Mouse (Mus musculus): Measurements from ENCODE around the gene Abhd5. TPM values are rescaled to one million over a fixed set of nuclear protein-coding genes. Genes with fewer than 3 reads are reported as not detected.
A peak's percentile ranks its signal among the peaks of the same experiment; 100 is the strongest.

Abhd5 gene
- polyA plus RNA-seq, 1 experiment from 2014 or later: 18.0 TPM

DNA sequence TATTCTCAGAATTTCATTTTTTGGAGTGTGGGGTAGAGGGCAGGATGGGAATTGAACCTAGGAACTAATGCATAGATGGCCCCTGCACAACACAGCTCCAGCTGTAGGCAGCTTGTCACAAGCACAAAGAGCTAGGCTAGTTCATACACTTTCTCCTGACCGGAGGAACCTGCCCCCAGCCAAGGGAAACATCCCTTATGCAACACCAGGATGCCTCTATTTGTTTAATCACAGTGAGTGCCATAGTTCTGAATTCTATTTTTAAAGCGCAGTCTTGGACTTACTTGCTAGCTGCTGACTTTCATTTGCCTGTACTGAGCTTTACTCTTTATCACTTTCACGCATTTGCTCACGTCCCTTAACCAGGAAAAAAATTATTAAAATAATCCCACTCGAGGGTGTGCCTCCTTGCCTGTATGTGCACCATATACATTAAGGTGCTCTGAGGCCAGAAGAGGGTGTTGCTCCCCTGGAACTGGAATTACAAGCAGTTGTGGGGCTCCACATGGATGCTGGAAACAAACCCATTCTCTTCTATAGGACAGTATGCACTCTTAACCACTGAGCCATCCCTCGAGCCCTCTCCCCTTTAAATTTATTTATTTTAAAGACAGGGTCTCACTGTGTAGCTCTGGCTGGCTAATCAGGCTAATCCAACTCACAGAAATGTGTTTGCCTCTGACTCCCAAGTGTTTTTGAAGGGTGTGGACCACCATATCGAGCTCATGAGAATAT is 845 bp upstream of the Abhd5 start:
- Histone ChIP-seq H3K4me3 (no peak overlapping the region), H3K36me3 (no peaks in the 10 kb centered on the region), H3K27me3 (ENCODE audit: low read depth, poor library complexity, severe bottlenecking) (peaks cover 28% of the 10 kb centered on the region), H3K27ac (replicated peaks) (peak overlapping the region; percentile 86), H3K4me1 (peaks cover 14% of the 10 kb centered on the region), H3K9me3 (replicated peaks) (no peaks in the 10 kb centered on the region)
- DNase-seq (ENCODE audit: low spot score): no peak
- 82% methylated on average over 7 of the region's 7 CpGs for WGBS

- DNase-seq (ENCODE audit: low spot score): no peak
- Histone ChIP-seq H3K9me3 (replicated peaks) (no peaks in the 10 kb centered on the region), H3K36me3 (no peaks in the 10 kb centered on the region), H3K4me3 (peak overlapping the region; percentile 71), H3K27me3 (ENCODE audit: low read depth, poor library complexity, severe bottlenecking) (peaks cover 28% of the 10 kb centered on the region), H3K4me1 (peaks cover 14% of the 10 kb centered on the region), H3K27ac (replicated peaks) (peak overlapping the region; percentile 86)
- WGBS: under 1% methylated on average over 30 of the region's 30 CpGs
These were observed 601 bp downstream of the Abhd5 start for GRCm38 (mm10) chr9:122352025-122352392.

DNA sequence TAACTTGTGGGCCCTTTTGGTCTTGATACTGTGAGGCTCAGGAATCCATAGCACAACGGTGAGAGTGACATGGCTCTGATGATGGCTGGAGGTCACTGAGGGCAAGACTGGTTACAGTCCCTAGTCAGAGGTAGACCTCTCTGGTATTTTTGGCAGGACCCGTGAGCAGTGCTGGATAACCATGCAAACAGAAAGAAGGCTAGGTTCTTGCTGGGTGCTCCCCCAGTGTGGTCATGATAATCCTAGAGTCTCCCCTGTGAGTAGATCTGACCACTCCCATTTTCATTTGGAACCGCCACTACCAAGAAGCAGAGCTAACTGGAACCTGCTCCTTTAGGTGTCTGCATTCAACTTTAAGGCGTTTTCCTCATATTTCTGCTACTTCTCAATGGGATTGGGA is 1.5 kb downstream of the Abhd5 start:
- Histone ChIP-seq H3K27me3 (ENCODE audit: low read depth, poor library complexity, severe bottlenecking) (peaks cover 28% of the 10 kb centered on the region), H3K4me1 (peaks cover 14% of the 10 kb centered on the region), H3K9me3 (replicated peaks) (no peaks in the 10 kb centered on the region), H3K36me3 (no peaks in the 10 kb centered on the region), H3K27ac (replicated peaks) (no peak overlapping the region), H3K4me3 (no peak overlapping the region)
- no peak for DNase-seq (ENCODE audit: low spot score)
- WGBS: 82% methylated on average over 4 of the region's 4 CpGs

DNA sequence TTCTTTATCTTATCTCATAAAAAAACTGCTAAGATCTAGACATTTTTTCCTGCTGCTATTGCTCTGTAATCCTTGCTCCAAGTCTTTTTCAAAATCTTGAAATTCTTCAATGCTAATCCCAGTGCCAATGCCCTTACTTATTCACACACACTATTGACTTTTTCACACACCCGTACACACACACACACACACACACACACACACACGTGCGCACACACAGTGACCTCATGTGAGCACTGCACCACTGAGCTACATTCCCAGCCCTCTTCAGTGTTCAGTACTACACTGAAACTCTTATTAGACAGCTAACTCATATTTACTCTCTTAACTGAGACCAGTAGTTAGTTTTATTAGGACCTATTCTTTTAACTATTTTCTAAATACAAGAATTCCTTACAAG is 2.8 kb downstream of the Abhd5 start:
- no peak overlapping the region for H3K4me3 ChIP-seq
- no peak overlapping the region for H3K27ac ChIP-seq (replicated peaks)
- peaks cover 14% of the 10 kb centered on the region for H3K4me1 ChIP-seq
- H3K36me3 ChIP-seq: no peaks in the 10 kb centered on the region
- no peaks in the 10 kb centered on the region for H3K9me3 ChIP-seq (replicated peaks)
- WGBS: 84% methylated on average over 3 of the region's 3 CpGs
- no peak for DNase-seq (ENCODE audit: low spot score)
- H3K27me3 ChIP-seq (ENCODE audit: low read depth, poor library complexity, severe bottlenecking): peaks cover 28% of the 10 kb centered on the region

DNA sequence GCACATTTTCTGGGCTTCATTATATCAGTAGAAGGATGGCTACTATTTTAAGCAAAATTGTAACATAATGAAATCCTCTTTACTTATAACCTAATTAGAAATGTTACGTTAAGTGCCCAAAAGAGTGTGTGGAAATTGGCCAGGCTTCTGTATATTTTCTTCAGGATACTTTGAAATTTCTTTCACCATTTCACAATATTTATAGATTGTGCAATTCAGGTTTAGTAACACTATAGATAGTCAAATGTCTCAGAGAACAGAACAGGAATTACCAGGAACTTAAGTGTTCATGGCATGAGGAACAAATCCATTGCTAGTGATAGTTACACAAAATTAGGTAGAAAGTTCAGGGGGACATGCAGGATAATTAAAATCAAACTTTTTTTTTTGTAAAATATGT is 5.7 kb downstream of the Abhd5 start:
- H3K9me3 ChIP-seq (replicated peaks): no peaks in the 10 kb centered on the region; the same call in 1 of the 2 replicates
- H3K4me3 ChIP-seq: no peak overlapping the region
- no peak overlapping the region for H3K27ac ChIP-seq (replicated peaks)
- WGBS: 94% methylated on average over 1 of the region's 1 CpGs
- H3K36me3 ChIP-seq: no peaks in the 10 kb centered on the region
- H3K27me3 ChIP-seq (ENCODE audit: low read depth, poor library complexity, severe bottlenecking): peaks cover 11% of the 10 kb centered on the region
- no peak for DNase-seq (ENCODE audit: low spot score)
- peaks cover 2% of the 10 kb centered on the region for H3K4me1 ChIP-seq

GRCm38 (mm10) chr9:122357626-122358025 is 6.2 kb downstream of the Abhd5 start:
- Histone ChIP-seq H3K27me3 (ENCODE audit: low read depth, poor library complexity, severe bottlenecking) (peaks cover 9% of the 10 kb centered on the region), H3K4me3 (no peak overlapping the region), H3K4me1 (no peaks in the 10 kb centered on the region), H3K9me3 (replicated peaks) (no peaks in the 10 kb centered on the region; the same call in 1 of the 2 replicates), H3K27ac (replicated peaks) (no peak overlapping the region), H3K36me3 (no peaks in the 10 kb centered on the region)
- 90% methylated on average over 1 of the region's 1 CpGs for WGBS
- no peak for DNase-seq (ENCODE audit: low spot score)

DNA sequence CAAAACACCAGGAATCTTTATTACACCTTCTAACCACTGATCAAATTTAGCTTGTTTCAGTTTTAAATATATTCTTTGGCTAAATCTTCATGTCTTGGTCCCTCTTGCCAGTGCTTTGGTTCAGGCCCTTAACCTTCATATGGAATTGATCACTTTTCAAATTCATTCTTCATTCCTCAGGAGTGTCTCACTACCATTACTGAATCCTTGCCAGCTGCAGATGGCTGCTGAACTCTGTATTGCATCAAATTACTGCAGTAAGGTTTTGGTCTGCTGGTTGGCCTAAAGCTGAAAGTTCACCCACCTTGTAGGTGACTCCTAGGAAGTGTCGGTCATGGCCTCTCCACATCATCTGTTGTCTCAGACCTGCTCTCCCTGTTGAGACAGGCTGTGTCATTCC is 12.8 kb downstream of the Abhd5 start:
- 93% methylated on average over 1 of the region's 1 CpGs for WGBS
- no peak for DNase-seq (ENCODE audit: low spot score)
- H3K36me3 ChIP-seq: no peaks in the 10 kb centered on the region
- no peak overlapping the region for H3K27ac ChIP-seq (replicated peaks)
- H3K4me3 ChIP-seq: no peak overlapping the region
- no peaks in the 10 kb centered on the region for H3K27me3 ChIP-seq (ENCODE audit: low read depth, poor library complexity, severe bottlenecking)
- H3K4me1 ChIP-seq: no peaks in the 10 kb centered on the region
- H3K9me3 ChIP-seq (replicated peaks): no peaks in the 10 kb centered on the region; the same call in 1 of the 2 replicates

DNA sequence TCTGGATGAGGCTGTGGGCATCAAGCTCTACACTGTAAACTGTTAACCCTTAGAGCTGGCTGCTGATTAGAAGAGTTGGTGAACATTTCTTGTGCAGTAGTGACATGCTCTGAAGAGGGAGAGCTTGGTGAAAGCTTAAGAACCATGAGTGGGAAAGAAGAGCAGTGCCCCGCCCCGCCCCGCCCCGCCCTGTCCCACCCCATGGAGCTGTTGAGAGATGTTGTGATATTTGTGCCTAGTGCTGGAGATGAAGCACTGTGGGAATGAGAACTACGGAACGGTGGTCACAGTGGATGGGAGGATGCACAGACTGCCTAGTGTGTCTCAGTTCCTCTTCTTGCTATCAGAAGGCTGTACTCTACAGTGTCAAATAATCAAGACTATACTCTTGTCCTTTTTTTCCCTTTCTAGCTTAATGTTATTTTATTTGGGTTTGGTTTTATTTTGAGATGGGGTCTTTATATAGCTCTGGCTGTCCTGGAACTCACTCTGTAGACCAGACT is 18.9 kb downstream of the Abhd5 start:
- Histone ChIP-seq H3K27me3 (ENCODE audit: low read depth, poor library complexity, severe bottlenecking) (no peaks in the 10 kb centered on the region), H3K4me1 (no peaks in the 10 kb centered on the region), H3K4me3 (no peak overlapping the region), H3K27ac (replicated peaks) (no peak overlapping the region), H3K36me3 (no peaks in the 10 kb centered on the region), H3K9me3 (replicated peaks) (no peaks in the 10 kb centered on the region)
- 96% methylated on average over 6 of the region's 6 CpGs for WGBS
- DNase-seq (ENCODE audit: low spot score): no peak

DNA sequence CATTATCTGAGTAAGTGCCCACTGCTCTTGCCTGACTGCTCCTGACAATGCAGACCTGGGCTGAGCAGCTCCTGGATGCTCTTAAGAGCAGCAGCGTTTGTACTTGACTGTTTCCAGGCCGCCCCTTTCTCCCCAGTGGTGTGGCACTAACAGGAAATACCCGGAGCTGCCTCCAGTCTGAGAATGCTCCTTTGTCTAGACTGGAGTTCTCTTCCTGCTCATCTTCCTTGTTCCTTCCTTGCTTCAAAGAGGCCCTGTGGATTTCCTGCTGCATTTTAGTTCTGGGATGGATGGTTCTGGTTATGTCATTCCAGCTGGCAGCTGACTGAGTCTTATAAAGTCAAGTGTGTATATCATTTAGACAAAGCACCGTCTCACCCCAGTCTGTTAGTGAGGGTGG is 21.1 kb downstream of the Abhd5 start:
- 63% methylated on average over 4 of the region's 4 CpGs for WGBS
- H3K9me3 ChIP-seq (replicated peaks): no peaks in the 10 kb centered on the region
- H3K27me3 ChIP-seq (ENCODE audit: low read depth, poor library complexity, severe bottlenecking): no peaks in the 10 kb centered on the region
- no peak for DNase-seq (ENCODE audit: low spot score)
- H3K36me3 ChIP-seq: no peaks in the 10 kb centered on the region
- H3K4me1 ChIP-seq: no peaks in the 10 kb centered on the region
- H3K4me3 ChIP-seq: no peak overlapping the region
- no peak overlapping the region for H3K27ac ChIP-seq (replicated peaks)

GRCm38 (mm10) chr9:122372991-122373390 is 21.6 kb downstream of the Abhd5 start:
- no peak for DNase-seq (ENCODE audit: low spot score)
- H3K9me3 ChIP-seq (replicated peaks): no peaks in the 10 kb centered on the region
- H3K36me3 ChIP-seq: no peaks in the 10 kb centered on the region
- no peak overlapping the region for H3K27ac ChIP-seq (replicated peaks)
- H3K27me3 ChIP-seq (ENCODE audit: low read depth, poor library complexity, severe bottlenecking): no peaks in the 10 kb centered on the region
- WGBS: 91% methylated on average over 1 of the region's 1 CpGs
- no peaks in the 10 kb centered on the region for H3K4me1 ChIP-seq
- no peak overlapping the region for H3K4me3 ChIP-seq

- H3K4me1 ChIP-seq: peaks cover 17% of the 10 kb centered on the region
- WGBS: 87% methylated on average over 6 of the region's 6 CpGs
- no peak overlapping the region for H3K4me3 ChIP-seq
- no peak for DNase-seq (ENCODE audit: low spot score)
- H3K9me3 ChIP-seq (replicated peaks): no peaks in the 10 kb centered on the region
- no peaks in the 10 kb centered on the region for H3K36me3 ChIP-seq
- no peak overlapping the region for H3K27ac ChIP-seq (replicated peaks)
- peaks cover 18% of the 10 kb centered on the region for H3K27me3 ChIP-seq (ENCODE audit: low read depth, poor library complexity, severe bottlenecking)
These were observed 27.6 kb downstream of the Abhd5 start for GRCm38 (mm10) chr9:122378986-122379385.

DNA sequence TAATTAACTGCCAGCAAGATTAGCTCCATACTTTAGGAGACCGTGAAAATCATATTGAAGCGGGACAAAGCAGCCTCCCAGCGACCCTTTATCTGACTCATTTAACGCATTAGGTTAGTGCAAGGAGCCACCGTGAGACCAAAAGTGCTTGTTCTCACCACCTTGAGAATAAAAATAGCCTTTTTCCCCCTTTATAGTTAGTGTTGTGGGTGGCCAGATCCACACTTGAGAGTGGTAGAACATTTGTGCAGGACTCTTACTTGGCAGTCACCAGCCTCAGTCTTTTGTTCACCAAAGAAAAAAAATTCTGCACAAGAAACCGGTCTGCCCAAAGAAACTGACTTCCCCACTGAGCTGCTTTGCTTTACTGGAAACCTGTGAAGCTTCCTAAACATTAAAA is 29.6 kb downstream of the Abhd5 start:
- DNase-seq (ENCODE audit: low spot score): no peak
- Histone ChIP-seq H3K4me1 (peaks cover 17% of the 10 kb centered on the region), H3K4me3 (no peak overlapping the region), H3K36me3 (no peaks in the 10 kb centered on the region), H3K9me3 (replicated peaks) (no peaks in the 10 kb centered on the region), H3K27me3 (ENCODE audit: low read depth, poor library complexity, severe bottlenecking) (peaks cover 19% of the 10 kb centered on the region), H3K27ac (replicated peaks) (no peak overlapping the region)
- 62% methylated on average over 6 of the region's 6 CpGs for WGBS

- Histone ChIP-seq H3K27ac (replicated peaks) (no peak overlapping the region), H3K27me3 (ENCODE audit: low read depth, poor library complexity, severe bottlenecking) (peaks cover 19% of the 10 kb centered on the region), H3K4me1 (peaks cover 17% of the 10 kb centered on the region), H3K36me3 (no peaks in the 10 kb centered on the region), H3K4me3 (no peak overlapping the region), H3K9me3 (replicated peaks) (no peaks in the 10 kb centered on the region)
- WGBS: 83% methylated on average over 6 of the region's 6 CpGs
- no peak for DNase-seq (ENCODE audit: low spot score)
These were observed 30.6 kb downstream of the Abhd5 start for GRCm38 (mm10) chr9:122382006-122382405.

All from midbrain, embryonic 10.5 days (tissue).